Mouse (Mus musculus): ENCODE results near the gene Cxadr.
"Not testable (repeated sequence)": the region's sequence is repeated elsewhere in the genome, so short reads cannot be mapped to it uniquely, and the experiment has no call there.

The Cxadr gene

DNA sequence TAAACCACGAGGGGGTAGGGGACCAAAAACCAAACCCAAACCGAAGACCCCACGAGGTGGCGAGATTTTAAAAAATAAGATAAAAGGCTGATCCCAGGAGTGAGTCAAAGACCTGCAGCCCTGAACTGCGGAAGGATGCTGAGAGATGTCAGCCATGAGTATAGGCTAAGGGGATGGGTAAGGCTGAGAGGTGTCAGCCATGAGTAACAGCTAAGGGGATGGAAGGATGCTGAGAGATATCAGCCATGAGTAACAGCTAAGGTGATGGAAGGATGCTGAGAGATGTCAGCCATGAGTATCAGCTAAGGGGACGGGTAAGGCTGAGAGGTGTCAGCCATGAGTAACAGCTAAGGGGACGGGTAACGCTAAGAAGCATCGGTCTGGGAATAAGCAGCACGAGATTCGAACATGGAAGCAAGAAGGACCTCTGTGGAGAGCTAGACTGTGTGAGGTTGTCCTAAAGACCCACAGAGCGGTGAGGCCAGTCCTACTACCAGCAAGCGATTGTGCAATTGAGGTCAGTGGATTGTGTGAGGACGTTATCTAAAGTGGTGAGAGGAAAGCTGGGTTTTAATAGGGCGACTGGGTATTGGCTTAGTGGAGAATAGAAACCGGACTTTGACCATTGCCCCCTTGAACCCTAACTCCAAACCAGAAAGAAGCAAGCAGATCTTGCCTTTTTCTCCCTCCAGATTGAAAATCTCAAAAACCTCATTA, 6.3 kb downstream of the Cxadr start:
- DNase-seq, result no peak

DNA sequence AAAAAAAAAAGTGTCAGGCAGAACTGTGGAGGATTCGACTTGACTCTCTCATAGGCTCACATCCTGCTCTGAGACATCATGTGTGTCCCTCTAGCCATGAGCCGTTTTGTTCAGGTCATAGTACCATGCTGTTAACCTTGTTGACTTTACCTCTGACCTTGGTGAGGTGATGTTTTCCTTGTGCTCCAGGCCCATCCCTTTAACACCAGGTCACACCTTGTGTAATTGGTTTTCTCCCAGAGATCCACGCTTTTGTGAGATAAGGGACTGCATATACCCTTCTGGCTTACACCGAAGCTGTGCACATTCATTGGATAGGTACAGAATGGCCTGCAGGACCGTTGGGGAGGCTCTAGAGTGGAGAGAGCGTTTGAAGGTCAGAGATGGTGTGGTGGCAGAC, 8.0 kb downstream of the Cxadr start:
- no peak for DNase-seq

DNA sequence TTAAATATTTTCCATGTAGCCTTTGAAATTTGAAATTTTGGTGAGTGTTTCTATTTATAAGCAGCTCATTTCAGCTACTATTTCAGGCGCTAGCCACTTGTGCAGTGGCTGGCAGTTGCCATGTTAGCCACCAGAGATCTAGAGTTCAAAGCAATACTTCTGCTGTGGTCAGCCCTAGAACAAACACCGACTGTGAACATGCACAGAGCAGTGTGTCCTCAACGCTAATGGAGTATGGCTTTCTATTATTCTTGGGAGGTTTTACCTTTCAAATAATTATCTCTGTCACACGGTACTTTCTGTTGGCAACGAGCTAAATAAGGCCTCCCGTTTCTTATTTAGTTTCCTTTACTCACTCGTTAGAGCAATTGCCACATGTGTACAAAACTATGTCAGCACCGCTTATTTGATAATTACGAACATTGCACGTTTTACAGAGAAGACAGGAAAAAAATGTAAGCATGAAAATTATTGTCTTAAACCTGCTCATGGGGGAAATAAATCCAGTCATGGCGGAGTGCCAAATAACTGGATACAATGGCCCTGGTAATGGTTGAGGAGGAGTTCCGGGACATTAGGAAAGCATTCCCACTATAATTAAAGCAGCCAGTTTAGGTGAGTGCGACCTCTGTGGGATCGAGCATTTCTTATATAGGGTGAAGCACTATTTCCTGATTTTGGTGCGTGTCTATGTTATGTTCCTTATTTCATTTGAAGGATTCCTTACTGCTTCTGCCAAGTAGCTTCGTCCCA, 12.0 kb downstream of the Cxadr start:
- no peak for DNase-seq

DNA sequence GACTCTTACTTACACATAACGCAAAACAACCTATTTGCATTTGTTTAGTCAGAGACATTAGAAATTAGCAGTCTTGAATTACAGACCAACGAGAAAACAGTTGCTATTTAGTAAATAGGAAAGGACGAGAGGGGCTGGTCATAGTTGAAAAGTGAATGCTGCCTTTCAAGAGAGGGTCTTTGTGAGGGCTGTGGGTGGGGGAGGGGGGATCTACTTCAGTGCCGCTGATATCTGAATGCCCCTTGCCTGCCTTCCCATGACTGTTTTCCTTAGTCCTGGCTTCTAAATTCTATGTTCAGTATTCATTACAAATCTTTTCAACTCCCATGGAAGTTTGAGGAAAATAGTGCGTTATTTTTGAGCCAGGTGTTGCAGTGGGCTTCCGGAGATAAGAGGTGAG, 12.7 kb downstream of the Cxadr start:
- DNase-seq, result no peak

DNA sequence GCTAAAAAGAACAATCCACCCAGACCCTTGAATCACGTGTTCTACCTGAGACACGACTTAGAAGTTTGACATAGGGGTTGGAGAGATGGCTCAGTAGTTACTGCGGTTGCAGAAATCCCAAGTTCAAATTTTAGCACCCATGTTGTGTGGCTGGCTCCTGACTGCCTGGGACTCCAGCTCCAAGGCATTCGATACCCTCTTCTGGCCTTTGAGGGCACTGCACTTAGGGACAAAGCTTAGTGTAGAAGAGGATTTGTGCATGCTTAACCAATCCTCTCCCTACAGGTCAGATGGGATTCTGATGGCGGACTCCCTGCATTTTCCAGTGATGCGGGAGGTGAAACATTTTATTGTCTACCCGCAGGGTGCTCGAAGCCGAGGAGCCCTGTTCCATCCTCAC, 15.6 kb downstream of the Cxadr start:
- peak; percentile 36 to 74 for DNase-seq

DNA sequence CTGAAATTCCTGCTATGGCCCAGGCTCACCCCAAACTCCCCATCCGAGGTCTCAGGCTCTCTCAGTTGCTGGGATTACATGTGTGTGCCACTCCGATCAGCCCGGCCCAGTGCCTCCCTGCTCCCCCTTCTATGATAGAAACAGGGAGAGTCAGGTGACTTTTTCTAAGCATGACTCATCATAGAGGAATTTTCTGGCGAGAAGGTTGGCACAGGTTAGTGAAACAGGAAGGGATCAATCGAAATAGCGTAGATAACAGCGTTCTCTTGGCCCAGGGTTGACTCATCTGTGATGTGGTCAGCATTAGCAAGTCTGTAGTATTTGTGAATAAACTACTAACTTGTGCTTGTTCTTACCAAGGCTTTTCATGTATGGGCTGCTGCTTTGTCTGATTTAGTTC, 16.7 kb downstream of the Cxadr start:
- peak in 1 of 2 experiments; percentile 24 for DNase-seq

DNA sequence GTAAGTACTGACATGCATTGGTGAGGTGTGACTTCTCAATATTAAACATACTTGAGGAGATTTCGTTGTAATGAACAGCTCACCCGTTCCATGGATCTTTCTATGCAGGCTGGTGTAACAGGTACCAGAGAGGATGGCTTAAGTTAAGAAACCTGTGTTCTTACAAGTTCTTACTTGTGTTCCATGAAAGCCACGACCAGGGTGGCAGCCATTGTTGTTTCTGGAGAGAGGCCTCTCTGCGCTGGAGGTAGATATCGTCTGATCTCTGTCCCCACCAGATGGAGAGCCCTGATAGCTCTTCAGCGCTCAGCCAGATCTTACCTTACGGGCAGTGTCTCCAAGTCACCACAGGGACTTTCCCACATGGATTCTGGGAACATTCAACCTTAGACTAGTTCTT, 18.4 kb downstream of the Cxadr start:
- DNase-seq, result no peak

DNA sequence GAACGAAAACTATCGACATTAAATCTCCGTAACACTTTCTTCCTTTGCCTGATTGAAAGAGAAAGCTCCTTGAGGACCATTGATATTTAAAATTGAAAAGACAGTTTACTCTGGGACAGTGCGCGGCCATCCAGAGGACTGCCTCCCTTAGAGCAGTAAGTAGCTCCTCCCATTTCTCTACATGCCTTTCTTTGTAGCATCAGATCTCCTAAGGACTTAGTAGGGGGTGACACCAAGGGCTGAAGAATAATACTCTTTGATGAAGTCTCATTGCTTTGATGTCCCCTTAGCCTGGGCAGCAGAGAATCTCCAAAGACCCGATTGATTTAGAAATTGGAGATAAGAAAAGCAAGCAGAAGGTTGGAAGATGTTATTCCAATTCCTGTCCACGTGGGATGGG, 20.3 kb downstream of the Cxadr start:
- DNase-seq, result no peak

DNA sequence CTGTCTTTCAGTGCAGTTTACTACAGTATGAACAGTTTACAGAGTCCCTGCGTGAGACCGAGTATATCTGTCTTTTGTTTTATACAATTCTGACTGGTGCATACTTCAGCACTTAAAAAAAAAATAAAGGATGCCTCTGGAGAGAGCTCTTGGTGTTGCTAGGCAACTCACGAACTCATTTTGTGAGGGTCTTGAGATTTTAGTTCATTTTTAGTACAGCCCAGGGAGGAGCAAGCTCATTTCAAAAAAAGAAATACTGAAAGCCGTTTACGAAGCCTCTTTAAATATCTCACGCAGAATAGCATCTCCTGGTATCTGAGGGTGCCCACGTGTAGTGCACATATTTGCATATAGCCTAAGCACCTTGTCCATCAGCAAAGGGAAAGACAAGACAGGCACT, 20.9 kb downstream of the Cxadr start:
- no peak for DNase-seq

DNA sequence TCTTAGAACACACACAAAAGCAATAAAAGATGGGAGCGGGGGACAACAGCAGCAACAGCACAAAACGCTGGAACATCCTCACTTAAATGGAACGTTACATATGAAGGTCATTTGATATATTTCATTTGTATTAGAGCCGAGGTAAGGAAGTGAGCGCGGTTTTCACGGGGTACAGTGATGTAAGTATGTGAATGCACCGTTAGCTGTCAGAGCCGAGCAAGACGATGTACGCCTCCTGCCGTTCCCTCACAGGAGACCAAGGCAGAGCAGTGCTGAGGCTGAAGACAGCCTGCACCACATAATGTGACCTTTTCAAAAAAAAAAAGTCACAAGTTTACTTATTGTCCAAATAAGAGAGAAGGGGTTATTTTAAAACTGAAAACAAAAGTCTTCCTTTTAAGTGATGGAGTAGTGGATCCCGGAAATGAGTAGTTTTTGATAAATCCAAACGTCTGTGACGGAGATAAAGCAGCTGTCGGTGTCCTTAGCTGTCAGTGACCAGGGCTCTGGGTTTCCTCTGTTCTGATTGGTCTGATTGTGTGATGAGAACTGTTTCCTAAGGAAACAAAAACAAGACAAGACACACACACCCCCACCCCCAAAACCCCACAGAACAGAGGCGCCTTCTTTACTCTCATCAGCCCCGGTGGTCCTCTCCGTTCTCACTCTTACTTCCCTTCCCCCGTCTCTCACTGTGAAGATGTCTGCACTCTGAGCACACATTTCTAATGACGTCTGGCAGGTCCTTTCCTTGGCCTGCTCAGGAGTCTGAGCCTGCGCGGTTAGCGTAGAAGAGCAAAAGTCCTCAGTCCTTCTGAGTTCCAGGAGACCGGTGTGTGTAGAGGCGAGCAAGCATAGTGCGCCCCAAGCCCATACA, 24.9 kb downstream of the Cxadr start:
- no peak for DNase-seq

DNA sequence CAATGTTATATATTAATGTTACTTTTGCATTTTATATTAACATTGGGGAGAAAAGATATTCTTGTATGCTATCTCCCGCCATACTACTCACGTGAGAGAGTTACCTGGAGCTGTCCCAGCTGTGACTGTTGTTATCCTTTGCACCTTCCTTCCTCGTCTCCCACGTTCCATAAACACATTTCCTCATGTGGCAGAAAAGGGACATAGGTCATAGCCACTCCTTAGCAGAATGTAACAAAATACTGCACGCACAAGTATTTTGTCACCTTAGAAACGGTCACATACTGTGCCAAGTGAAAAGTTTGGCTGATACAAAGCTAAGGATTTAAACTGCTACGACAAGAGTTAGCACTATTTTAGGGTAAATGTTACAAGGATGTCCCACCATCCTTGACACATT, 26.3 kb downstream of the Cxadr start:
- no peak for DNase-seq

DNA sequence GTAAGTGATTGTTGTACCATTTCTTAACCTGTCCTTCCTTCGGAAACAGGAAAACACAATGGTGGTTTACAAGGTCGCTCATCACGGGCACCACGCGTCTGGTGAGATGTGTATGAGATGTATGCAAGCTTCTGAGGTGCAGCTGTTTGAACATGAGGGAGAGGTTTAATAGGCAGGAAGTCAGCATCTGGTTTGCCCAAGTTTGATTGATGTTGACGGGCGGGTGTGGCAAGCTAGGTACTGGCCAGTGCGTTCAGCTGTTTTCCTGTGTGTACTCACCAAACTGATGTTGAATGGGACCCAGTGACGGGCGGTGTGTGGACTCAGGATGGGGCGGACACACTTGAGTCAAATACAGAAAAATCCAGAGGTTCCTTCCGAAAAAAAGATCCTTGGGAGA, 26.7 kb downstream of the Cxadr start:
- no peak for DNase-seq

DNA sequence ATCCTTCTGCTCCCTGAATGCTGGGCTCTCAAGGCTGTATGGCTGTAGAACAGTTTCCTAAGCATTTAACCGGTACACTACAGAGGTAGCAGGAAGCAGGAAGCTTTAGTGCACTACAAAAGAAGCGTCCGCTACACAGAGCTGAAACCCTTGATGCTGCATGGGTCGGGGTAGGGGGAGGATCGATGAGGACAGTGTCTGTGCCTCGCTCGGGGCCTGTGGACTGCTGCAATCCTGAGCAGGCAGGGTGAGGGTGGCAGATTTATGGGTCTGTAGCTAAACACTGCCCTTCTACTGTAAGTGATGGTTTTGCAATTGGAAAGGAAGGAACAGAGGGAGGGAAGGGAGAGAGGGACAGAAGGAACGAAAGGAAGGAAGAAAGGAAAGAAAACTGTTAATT, 35.9 kb downstream of the Cxadr start:
- peak in 1 of 2 experiments; percentile 3 for DNase-seq

DNA sequence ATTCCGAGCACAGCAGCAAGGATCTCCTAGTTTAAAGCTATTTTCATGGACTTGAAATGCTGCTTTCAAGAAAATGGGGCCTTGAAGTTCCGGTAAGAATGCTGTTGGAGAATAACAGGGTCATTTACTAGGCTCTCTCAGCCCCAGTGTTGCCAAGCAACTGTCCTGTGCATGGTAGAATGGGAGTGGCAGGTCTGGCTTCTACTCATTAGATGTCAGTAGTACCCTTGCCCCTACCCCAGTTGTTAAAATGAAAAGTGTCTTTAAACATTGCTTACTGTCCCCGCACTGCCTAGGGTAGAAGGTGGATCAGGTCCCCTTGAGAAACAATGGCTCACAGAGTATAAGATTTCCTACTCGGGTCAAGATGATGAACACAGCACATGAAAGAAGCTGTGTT, 40.1 kb downstream of the Cxadr start:
- DNase-seq, result no peak

DNA sequence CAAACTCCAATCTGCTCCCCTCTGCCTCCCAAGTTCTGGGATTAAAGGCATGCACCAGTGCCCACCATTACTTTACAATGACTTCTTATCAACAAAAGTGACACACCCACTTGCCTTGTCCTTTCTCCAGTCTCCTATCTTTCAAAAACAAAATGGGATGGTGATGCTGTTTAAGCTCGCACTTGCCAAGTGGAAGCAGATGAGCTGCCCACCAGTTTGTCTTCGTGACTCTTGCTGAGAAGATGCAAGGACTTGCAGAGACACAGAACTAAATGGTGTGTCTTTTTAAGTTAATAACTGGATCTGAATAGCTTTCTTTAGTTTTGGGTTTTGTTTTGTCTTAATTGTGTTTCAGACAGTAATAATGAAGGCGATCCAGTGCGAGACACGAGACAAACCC, 41.5 kb downstream of the Cxadr start:
- no peak for DNase-seq

DNA sequence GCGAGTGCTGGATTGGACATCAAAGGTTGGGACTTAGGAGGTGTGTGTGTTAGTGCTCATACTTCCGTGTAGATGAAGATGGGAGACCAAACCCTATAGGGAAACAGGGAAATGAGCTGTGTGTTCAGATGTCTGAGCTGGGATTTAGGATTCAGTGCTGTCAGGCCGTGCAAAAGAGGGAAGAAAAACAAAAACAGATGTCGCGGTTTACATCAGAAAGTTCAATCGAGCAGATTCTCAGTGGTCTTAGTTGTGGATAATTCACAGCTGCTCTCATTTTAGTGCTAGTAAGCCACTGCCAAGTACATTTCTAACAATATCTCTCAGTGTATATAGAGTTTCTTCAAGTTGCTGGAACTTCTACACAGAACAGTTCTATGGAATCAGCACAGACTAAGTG, 42.5 kb downstream of the Cxadr start:
- no peak for DNase-seq

DNA sequence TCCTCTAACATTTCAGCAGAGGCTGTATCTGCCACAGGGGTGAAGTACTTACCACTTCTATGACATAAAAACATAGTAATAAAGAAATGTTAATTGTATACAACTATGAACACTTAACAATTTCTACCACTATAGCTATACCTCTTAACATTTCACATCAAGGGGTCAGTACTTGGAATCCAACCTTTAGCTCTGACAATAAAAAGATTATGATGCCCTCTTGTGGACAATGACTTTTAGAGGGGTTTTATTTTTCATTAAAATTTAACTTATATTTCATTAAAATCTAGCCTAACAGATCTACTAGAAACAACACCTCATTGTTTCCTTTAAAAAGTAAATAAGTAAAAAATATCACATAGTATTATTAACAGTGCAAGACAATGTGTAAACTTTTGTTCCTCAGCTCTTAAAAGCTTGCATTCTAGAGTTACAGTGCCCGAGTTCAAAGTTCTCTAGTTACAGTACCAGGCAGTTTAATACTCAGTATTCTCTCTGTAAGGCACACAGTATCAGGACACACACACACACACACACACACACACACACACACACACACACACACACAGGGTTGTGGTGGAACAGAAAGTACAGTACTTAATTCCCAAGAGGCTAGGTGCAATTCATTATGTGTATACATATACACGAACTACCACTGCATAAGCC, 45.5 kb downstream of the Cxadr start:
- no peak for DNase-seq

DNA sequence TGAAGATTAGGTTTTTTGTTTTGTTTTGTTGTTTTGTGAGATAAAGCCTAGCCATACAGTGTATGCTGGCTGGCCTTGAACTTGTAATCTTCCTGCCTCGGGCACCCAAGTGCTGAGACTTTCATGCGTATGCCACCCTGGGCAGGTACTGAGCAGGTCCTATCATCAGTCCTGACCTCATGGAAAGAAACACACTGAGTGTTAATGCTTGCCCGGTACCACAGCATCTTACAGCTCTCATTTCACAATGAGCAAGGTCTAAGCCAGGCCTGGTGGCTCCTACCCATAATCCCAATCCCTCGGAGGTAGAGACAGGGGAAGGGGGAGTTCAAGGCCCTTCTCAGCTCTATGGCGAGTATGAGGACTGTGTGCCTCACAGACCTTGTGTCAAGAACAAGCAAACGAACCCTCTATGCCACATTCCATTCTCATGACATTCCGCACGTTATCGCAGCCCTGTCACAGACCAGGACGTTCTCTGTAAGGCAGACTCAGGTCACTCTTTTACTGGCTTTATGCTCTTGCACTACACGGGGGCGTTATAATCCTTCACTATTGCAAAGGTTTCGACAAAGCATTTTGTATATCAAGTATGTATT, 46.1 kb downstream of the Cxadr start:
- DNase-seq, result peak in 1 of 2 experiments; percentile 24

DNA sequence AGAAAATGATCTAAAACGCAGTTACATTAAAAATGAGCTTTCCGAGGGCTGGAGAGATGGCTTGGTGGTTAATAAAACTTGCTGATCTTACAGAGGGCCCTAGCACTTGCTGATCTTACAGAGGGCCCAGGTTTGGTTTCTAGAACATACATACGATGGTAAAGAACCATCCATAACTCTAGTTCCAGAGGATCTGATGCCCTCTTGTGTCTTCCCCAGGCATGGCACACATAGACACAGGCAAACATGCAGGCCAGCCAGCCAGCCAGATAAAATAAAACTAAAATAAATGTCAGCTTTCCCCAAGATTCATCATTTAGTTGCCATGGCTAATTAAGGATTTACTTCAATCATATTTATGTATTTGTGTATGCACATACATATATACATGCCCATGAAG, 56.5 kb downstream of the Cxadr start:
- DNase-seq, result no peak

DNA sequence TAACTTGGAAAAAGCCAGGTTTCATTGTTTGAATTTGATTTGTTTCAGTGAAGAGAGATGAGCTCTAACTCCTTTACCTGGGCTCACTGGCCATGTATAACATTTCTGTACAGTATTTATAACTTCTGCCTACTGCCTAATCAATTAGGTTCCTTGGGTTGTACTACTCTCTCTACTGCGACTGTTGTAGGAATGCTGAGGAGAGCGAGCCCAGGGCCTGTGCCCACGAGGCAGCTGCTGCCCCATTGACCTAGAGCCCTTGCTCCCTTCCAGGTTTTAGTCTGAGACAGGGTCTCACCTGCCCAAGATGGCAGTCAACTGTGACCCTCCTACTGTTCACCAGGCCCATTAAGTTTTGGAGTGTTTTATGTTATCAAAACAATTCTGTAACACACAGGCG, 60.2 kb downstream of the Cxadr start:
- no peak for DNase-seq

DNA sequence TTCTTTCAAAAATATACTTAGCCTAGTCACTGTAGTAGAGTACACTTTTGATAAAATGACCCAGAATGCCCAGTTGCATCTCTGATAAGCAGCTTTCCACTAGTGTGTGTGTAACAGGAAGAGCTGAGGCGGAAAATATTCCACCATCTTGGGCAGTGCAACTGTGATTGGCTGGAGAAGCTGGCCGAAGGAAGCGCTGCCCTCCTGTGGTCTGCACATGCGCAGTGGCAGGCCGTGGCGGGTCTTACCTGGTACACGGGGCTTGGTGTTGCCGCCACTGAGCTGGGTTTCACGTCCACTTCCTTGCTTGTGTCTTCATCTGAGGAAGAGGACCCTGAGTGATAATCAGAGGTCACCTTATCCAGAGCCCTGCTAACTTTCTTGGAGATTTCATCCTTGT, 63.3 kb downstream of the Cxadr start:
- not testable (repeated sequence) for DNase-seq

DNA sequence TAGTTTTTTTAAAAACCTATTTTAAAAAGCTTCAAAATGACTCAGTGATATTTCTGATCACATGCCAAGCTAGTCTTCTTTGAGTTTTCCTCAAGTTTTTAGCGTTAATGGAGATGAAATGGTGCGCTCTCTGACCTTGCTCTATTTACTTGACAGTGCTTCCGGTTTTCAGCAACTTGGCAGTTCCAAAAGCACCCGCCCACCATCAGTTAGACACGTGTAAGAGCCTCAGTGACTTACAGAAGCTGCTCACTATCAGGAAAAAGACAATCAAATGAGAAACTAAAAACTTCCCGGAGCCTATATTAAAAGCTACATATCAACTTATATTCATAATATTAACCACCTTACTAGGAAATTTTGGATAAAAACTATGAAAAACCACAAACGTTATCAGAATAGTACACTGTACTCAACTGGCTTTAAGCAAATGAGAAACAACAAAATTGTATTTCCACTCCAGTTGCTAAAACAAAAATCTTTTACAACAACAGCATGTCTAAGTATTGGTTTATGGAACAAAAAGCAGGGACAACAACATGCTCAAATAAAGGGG, 70.3 kb downstream of the Cxadr start:
- no peak for DNase-seq

Data from lung, postnatal 4 days (tissue).